Mouse (Mus musculus): ENCODE results near the gene Ipo4. TPM values are rescaled to one million over a fixed set of nuclear protein-coding genes. Genes with fewer than 3 reads are reported as not detected.

The Ipo4 gene
- total and polyA plus RNA-seq, 2 experiments from 2014 or later, result 104 to 122 TPM

DNA sequence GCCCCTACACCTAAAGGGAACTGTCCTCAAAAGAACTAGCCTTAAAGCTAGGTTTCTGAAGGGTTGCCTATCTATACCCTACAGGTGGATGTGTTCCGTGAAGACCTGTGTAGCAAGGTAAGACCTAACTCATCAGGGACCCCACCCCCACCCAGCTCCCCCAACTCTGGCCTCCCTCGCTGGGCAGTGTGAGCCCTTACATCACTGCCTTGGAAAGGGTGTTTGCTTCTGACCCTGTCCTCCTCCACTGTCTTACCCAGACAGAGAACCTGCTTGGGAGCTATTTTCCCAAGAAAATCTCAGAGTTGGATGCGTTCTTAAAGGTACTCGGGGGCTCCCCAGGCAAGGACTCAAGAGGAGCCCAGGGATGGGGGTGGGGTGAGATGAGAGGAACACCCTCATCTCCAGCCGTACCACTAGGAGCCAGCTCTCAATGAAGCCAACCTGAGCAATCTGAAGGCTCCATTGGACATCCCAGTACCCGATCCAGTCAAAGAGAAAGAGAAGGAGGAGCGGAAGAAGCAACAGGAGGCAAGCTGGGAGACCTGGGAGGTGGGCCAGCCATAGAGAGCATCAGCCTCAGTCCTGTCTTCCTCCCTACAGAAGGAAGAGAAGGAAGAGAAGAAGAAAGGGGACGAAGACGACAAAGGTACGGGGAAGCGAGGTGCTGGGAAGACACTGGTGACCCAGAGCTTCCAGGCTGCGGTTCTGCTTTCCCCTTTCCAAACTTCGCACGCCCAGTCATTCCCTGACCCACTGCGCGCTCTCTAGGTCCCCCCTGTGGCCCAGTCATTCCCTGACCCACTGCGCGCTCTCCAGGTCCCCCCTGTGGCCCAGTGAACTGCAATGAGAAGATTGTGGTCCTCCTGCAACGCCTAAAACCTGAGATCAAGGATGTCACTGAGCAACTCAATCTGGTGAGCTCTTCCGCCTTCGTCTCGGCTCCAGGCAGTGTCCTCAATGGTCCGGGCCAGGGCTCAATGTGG lies 56.0 kb downstream of the Ipo4 start:
- peak; percentile 10; the same call in 1 of the 2 replicates for TF ChIP-seq CTCF (IDR thresholded peaks at IDR 0.05)
- Histone ChIP-seq H3K27ac (ENCODE audit: low read depth, low read length) (no peak overlapping the region), H3K4me3 (ENCODE audit: low read depth, low read length) (no peak overlapping the region), H3K27me3 (ENCODE audit: insufficient read depth, low read length) (no peaks in the 10 kb centered on the region), H3K4me1 (ENCODE audit: insufficient read depth, low read length) (no peaks in the 10 kb centered on the region), H3K4me2 (ENCODE audit: low read depth, low read length, poor library complexity, severe bottlenecking) (no peak overlapping the region), H3K9me3 (ENCODE audit: low read length) (no peaks in the 10 kb centered on the region), H3K9ac (replicated peaks; ENCODE audit: low read length, poor library complexity, severe bottlenecking) (no peak overlapping the region), H3K36me3 (ENCODE audit: insufficient read depth, low read length) (peaks cover 13% of the 10 kb centered on the region)
- no peak for DNase-seq (ENCODE audit: low spot score)
- WGBS, result 88% methylated on average over 23 of the region's 23 CpGs
- ATAC-seq (ENCODE audit: low FRiP score), result no peak

DNA sequence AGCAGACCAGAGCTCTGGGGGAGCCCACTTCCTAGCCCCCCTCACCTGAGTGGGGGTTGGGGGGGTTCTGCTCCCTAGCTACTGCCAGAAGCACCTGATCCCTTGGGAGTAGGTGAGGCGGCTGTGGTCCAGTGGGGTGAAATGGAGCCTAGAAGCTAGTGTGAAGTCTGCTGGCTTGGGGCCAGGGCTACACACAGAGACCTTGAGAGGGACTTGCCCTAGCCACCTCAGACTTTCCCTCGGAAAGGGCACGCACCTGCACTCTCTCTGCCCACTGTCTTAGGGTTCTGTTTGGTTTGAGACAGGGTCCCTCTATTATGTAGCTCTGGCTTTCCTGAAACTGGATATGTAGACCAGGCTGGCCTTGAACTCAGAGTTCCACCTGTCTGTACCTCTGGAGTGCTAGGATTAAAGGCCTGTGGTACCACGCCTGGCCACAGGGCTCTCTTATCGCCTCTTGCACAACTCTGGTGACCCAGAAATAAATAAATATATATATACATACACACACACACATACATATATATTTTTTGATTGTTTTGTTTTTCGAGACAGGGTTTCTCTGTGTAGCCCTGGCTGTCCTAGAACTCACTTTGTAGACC lies 57.0 kb downstream of the Ipo4 start:
- no peak for TF ChIP-seq CTCF (IDR thresholded peaks at IDR 0.05)
- Histone ChIP-seq H3K36me3 (ENCODE audit: insufficient read depth, low read length) (peaks cover 13% of the 10 kb centered on the region), H3K27ac (ENCODE audit: low read depth, low read length) (peak overlapping the region; percentile 77), H3K4me3 (ENCODE audit: low read depth, low read length) (peak overlapping the region; percentile 48), H3K4me1 (ENCODE audit: insufficient read depth, low read length) (no peaks in the 10 kb centered on the region), H3K9ac (replicated peaks; ENCODE audit: low read length, poor library complexity, severe bottlenecking) (peak overlapping the region; percentile 72), H3K27me3 (ENCODE audit: insufficient read depth, low read length) (no peaks in the 10 kb centered on the region), H3K9me3 (ENCODE audit: low read length) (no peaks in the 10 kb centered on the region), H3K4me2 (ENCODE audit: low read depth, low read length, poor library complexity, severe bottlenecking) (peak overlapping the region; percentile 64)
- ATAC-seq (ENCODE audit: low FRiP score) (peak; percentile 17), DNase-seq (ENCODE audit: low spot score) (peak; percentile 58)
- WGBS, result 29% methylated on average over 6 of the region's 6 CpGs

DNA sequence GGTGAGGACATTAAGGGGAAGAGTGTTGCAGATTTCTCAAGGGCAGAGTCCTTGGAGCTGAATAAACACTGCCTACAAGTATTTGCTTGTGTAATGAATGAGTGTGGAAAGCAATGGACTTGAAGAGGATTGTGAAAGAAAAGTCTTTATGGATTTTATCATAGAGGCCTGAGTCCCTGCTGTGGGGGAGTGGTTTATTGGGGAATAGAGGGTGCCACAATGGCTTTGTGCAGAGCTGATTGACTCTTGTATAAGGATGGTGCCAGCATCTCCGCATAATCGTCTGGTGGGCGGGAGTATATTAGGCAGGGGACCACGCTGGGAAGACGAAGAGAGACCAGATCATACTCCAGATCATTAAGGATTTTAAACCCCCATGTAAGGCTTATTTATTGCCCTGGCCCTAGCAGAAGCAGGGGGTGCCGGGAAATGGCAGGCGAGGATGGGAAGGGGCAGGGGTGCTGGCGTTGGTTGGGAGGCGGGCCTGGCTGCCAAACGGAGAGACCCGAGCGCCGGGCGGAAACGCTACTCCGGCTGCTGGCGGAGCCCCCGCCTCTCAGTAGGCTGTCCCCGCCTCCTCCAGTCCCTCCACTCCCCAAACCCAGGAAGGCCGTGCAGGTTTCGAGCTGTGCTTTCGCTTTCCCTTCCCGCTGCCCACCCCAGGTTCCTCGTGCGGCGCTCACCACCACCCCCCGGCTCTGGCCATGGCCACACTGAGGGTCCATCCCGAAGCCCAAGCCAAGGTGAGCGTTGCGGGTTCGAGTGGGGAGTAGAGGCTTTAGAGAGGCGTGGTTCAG lies 57.7 kb downstream of the Ipo4 start, which contains the start of gene Psme1:
Gene Psme1 (plus strand): TSS at position 253 of the 797 bp plus-strand sequence.
- H3K4me1 ChIP-seq (ENCODE audit: insufficient read depth, low read length), result no peaks in the 10 kb centered on the region
- H3K27me3 ChIP-seq (ENCODE audit: insufficient read depth, low read length), result no peaks in the 10 kb centered on the region
- H3K4me2 ChIP-seq (ENCODE audit: low read depth, low read length, poor library complexity, severe bottlenecking), result peak within 1 kb of the TSS; percentile 64
- H3K9me3 ChIP-seq (ENCODE audit: low read length), result no peaks in the 10 kb centered on the region
- peak within 1 kb of the TSS; percentile 72 for H3K9ac ChIP-seq (replicated peaks; ENCODE audit: low read length, poor library complexity, severe bottlenecking)
- peak within 1 kb of the TSS; percentile 77 for H3K27ac ChIP-seq (ENCODE audit: low read depth, low read length)
- no peak for TF ChIP-seq CTCF (IDR thresholded peaks at IDR 0.05)
- under 1% methylated on average over 28 of the region's 32 CpGs for WGBS
- H3K36me3 ChIP-seq (ENCODE audit: insufficient read depth, low read length), result peaks cover 13% of the 10 kb centered on the region
- peak within 1 kb of the TSS; percentile 48 for H3K4me3 ChIP-seq (ENCODE audit: low read depth, low read length)
- peak; percentile 89 for ATAC-seq (ENCODE audit: low FRiP score)
- peak; percentile 92 for DNase-seq (ENCODE audit: low spot score)

DNA sequence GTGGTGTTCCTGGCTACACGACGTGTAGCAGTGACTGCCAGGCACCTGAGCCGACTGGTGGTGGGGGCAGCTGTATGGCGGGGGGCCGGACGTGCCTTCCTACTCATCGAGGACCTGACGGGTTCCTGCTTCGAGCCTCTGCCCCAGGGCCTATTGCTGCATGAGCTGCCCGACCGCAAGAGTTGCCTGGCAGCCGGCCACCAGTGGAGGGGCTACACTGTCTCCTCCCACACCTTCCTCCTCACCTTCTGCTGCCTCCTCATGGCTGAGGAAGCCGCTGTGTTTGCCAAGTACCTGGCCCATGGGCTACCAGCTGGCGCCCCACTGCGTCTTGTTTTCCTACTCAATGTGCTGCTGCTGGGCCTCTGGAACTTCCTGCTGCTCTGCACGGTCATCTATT lies 59.4 kb downstream of the Ipo4 start:
- Histone ChIP-seq H3K4me3 (ENCODE audit: low read depth, low read length) (no peak overlapping the region), H3K36me3 (ENCODE audit: insufficient read depth, low read length) (peaks cover 7% of the 10 kb centered on the region), H3K4me2 (ENCODE audit: low read depth, low read length, poor library complexity, severe bottlenecking) (no peak overlapping the region), H3K4me1 (ENCODE audit: insufficient read depth, low read length) (no peaks in the 10 kb centered on the region), H3K27me3 (ENCODE audit: insufficient read depth, low read length) (no peaks in the 10 kb centered on the region), H3K9ac (replicated peaks; ENCODE audit: low read length, poor library complexity, severe bottlenecking) (no peak overlapping the region), H3K27ac (ENCODE audit: low read depth, low read length) (no peak overlapping the region), H3K9me3 (ENCODE audit: low read length) (no peaks in the 10 kb centered on the region)
- ATAC-seq (ENCODE audit: low FRiP score) (no peak), DNase-seq (ENCODE audit: low spot score) (no peak)
- 84% methylated on average over 16 of the region's 16 CpGs for WGBS
- TF ChIP-seq CTCF (IDR thresholded peaks at IDR 0.05), result no peak

DNA sequence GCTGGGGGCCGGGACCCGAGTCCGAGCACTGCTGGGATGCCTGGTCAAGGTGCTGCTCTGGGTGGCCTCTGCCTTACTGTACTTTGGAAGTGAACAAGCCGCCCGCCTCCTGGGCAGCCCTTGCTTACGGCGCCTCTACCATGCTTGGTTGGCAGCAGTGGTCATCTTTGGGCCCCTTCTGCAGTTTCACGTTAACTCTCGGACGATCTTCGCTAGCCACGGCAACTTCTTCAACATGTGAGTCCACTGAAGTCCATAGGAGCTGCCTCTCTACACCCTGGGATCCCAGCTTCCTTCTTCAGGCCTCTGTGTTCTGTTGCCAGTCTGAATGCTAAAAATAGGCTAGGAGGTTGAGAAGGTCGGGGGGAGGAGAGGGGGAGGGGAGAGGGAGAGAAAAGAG lies 60.0 kb downstream of the Ipo4 start:
- H3K4me3 ChIP-seq (ENCODE audit: low read depth, low read length), result no peak overlapping the region
- no peaks in the 10 kb centered on the region for H3K27me3 ChIP-seq (ENCODE audit: insufficient read depth, low read length)
- no peak for ATAC-seq (ENCODE audit: low FRiP score)
- no peak for TF ChIP-seq CTCF (IDR thresholded peaks at IDR 0.05)
- H3K4me1 ChIP-seq (ENCODE audit: insufficient read depth, low read length), result no peaks in the 10 kb centered on the region
- H3K27ac ChIP-seq (ENCODE audit: low read depth, low read length), result no peak overlapping the region
- H3K36me3 ChIP-seq (ENCODE audit: insufficient read depth, low read length), result peaks cover 4% of the 10 kb centered on the region; the same call in 1 of the 2 replicates
- WGBS, result 84% methylated on average over 13 of the region's 13 CpGs
- no peaks in the 10 kb centered on the region for H3K9me3 ChIP-seq (ENCODE audit: low read length)
- no peak for DNase-seq (ENCODE audit: low spot score)
- H3K4me2 ChIP-seq (ENCODE audit: low read depth, low read length, poor library complexity, severe bottlenecking), result no peak overlapping the region
- H3K9ac ChIP-seq (replicated peaks; ENCODE audit: low read length, poor library complexity, severe bottlenecking), result no peak overlapping the region

Other genes with a start within 250 kb of the Ipo4 start
Only the 30 nearest of the 34 such genes appear.
- gene Dhrs4, start 157.2 kb downstream of the Ipo4 start, total RNA-seq (2014; rRNA removed), result 10.0 and 13.8 TPM in 2 replicates
- 18.0 and 19.4 TPM in 2 replicates for gene Dhrs4, start 157.2 kb downstream of the Ipo4 start, polyA plus RNA-seq (2015; fragmentation: Nextera tagmentation; extraction: Ambion mirVana)
- 118 and 166 TPM in 2 replicates for gene Carmil3, start 145.3 kb downstream of the Ipo4 start, total RNA-seq (2014; rRNA removed)
- 33.3 and 37.6 TPM in 2 replicates for gene Carmil3, start 145.3 kb downstream of the Ipo4 start, polyA plus RNA-seq (2015; fragmentation: Nextera tagmentation; extraction: Ambion mirVana)
- 9.4 and 14.7 TPM in 2 replicates for gene Cpne6, start 125.5 kb downstream of the Ipo4 start, total RNA-seq (2014; rRNA removed)
- gene Cpne6, start 125.5 kb downstream of the Ipo4 start, polyA plus RNA-seq (2015; fragmentation: Nextera tagmentation; extraction: Ambion mirVana), result 12.3 and 15.0 TPM in 2 replicates
- gene Nrl, start 111.0 kb downstream of the Ipo4 start, total RNA-seq (2014; rRNA removed), result 1.5 and 3.8 TPM in 2 replicates
- gene Nrl, start 111.0 kb downstream of the Ipo4 start, polyA plus RNA-seq (2015; fragmentation: Nextera tagmentation; extraction: Ambion mirVana), result 0.55 and 0.57 TPM in 2 replicates
- gene Pck2, start 95.7 kb downstream of the Ipo4 start, total RNA-seq (2014; rRNA removed), result 27.8 and 29.1 TPM in 2 replicates
- 18.2 and 21.6 TPM in 2 replicates for gene Pck2, start 95.7 kb downstream of the Ipo4 start, polyA plus RNA-seq (2015; fragmentation: Nextera tagmentation; extraction: Ambion mirVana)
- gene Dcaf11, start 76.0 kb downstream of the Ipo4 start, total RNA-seq (2014; rRNA removed), result 98.3 and 103 TPM in 2 replicates
- gene Dcaf11, start 76.0 kb downstream of the Ipo4 start, polyA plus RNA-seq (2015; fragmentation: Nextera tagmentation; extraction: Ambion mirVana), result 102 and 114 TPM in 2 replicates
- 5.4 TPM in 1 of 2 replicates, not detected in the other for gene A730061H03Rik, start 75.6 kb downstream of the Ipo4 start, total RNA-seq (2014; rRNA removed)
- gene A730061H03Rik, start 75.6 kb downstream of the Ipo4 start, polyA plus RNA-seq (2015; fragmentation: Nextera tagmentation; extraction: Ambion mirVana), result 0.69 TPM in 1 of 2 replicates, not detected in the other
- gene Fitm1, start 60.3 kb downstream of the Ipo4 start, total RNA-seq (2014; rRNA removed), result 0.33 and 0.80 TPM in 2 replicates
- gene Fitm1, start 60.3 kb downstream of the Ipo4 start, polyA plus RNA-seq (2015; fragmentation: Nextera tagmentation; extraction: Ambion mirVana), result 0.16 and 0.17 TPM in 2 replicates
- gene Psme1, start 57.8 kb downstream of the Ipo4 start, total RNA-seq (2014; rRNA removed), result 119 and 147 TPM in 2 replicates
- 268 and 288 TPM in 2 replicates for gene Psme1, start 57.8 kb downstream of the Ipo4 start, polyA plus RNA-seq (2015; fragmentation: Nextera tagmentation; extraction: Ambion mirVana)
- gene Emc9, start 50.7 kb downstream of the Ipo4 start, total RNA-seq (2014; rRNA removed), result 36.3 and 38.9 TPM in 2 replicates
- 74.3 and 78.8 TPM in 2 replicates for gene Emc9, start 50.7 kb downstream of the Ipo4 start, polyA plus RNA-seq (2015; fragmentation: Nextera tagmentation; extraction: Ambion mirVana)
- 62.8 and 69.6 TPM in 2 replicates for gene Psme2, start 44.8 kb downstream of the Ipo4 start, total RNA-seq (2014; rRNA removed)
- 157 and 184 TPM in 2 replicates for gene Psme2, start 44.8 kb downstream of the Ipo4 start, polyA plus RNA-seq (2015; fragmentation: Nextera tagmentation; extraction: Ambion mirVana)
- 19.8 and 26.7 TPM in 2 replicates for gene Rnf31, start 44.2 kb downstream of the Ipo4 start, total RNA-seq (2014; rRNA removed)
- gene Rnf31, start 44.2 kb downstream of the Ipo4 start, polyA plus RNA-seq (2015; fragmentation: Nextera tagmentation; extraction: Ambion mirVana), result 20.4 and 23.0 TPM in 2 replicates
- gene Irf9, start 32.4 kb downstream of the Ipo4 start, total RNA-seq (2014; rRNA removed), result 17.1 and 18.2 TPM in 2 replicates
- 7.4 and 8.3 TPM in 2 replicates for gene Irf9, start 32.4 kb downstream of the Ipo4 start, polyA plus RNA-seq (2015; fragmentation: Nextera tagmentation; extraction: Ambion mirVana)
- gene Rec8, start 17.9 kb downstream of the Ipo4 start, total RNA-seq (2014; rRNA removed), result 6.0 and 11.1 TPM in 2 replicates
- gene Rec8, start 17.9 kb downstream of the Ipo4 start, polyA plus RNA-seq (2015; fragmentation: Nextera tagmentation; extraction: Ambion mirVana), result 7.6 and 8.7 TPM in 2 replicates
- 6.3 and 6.7 TPM in 2 replicates for gene Gm49378, start 1.9 kb upstream of the Ipo4 start, total RNA-seq (2014; rRNA removed)
- gene Gm49378, start 1.9 kb upstream of the Ipo4 start, polyA plus RNA-seq (2015; fragmentation: Nextera tagmentation; extraction: Ambion mirVana), result 2.3 and 2.8 TPM in 2 replicates
- 47.7 and 60.3 TPM in 2 replicates for gene Tm9sf1, start 7.8 kb upstream of the Ipo4 start, total RNA-seq (2014; rRNA removed)
- gene Tm9sf1, start 7.8 kb upstream of the Ipo4 start, polyA plus RNA-seq (2015; fragmentation: Nextera tagmentation; extraction: Ambion mirVana), result 48.2 and 54.3 TPM in 2 replicates
- 0.14 and 0.16 TPM in 2 replicates for gene Tssk4, start 14.2 kb upstream of the Ipo4 start, total RNA-seq (2014; rRNA removed)
- gene Tssk4, start 14.2 kb upstream of the Ipo4 start, polyA plus RNA-seq (2015; fragmentation: Nextera tagmentation; extraction: Ambion mirVana), result 0.28 and 0.36 TPM in 2 replicates
- 46.7 and 53.7 TPM in 2 replicates for gene Mdp1, start 24.6 kb upstream of the Ipo4 start, total RNA-seq (2014; rRNA removed)
- gene Mdp1, start 24.6 kb upstream of the Ipo4 start, polyA plus RNA-seq (2015; fragmentation: Nextera tagmentation; extraction: Ambion mirVana), result 77.9 and 82.2 TPM in 2 replicates
- 19.9 and 24.4 TPM in 2 replicates for gene Gmpr2, start 36.0 kb upstream of the Ipo4 start, total RNA-seq (2014; rRNA removed)
- gene Gmpr2, start 36.0 kb upstream of the Ipo4 start, polyA plus RNA-seq (2015; fragmentation: Nextera tagmentation; extraction: Ambion mirVana), result 35.5 and 36.7 TPM in 2 replicates
- gene Nedd8, start 36.2 kb upstream of the Ipo4 start, total RNA-seq (2014; rRNA removed), result 129 and 133 TPM in 2 replicates
- 569 and 590 TPM in 2 replicates for gene Nedd8, start 36.2 kb upstream of the Ipo4 start, polyA plus RNA-seq (2015; fragmentation: Nextera tagmentation; extraction: Ambion mirVana)
- 14.6 and 15.7 TPM in 2 replicates for gene Tinf2, start 45.9 kb upstream of the Ipo4 start, total RNA-seq (2014; rRNA removed)
- 19.9 and 23.6 TPM in 2 replicates for gene Tinf2, start 45.9 kb upstream of the Ipo4 start, polyA plus RNA-seq (2015; fragmentation: Nextera tagmentation; extraction: Ambion mirVana)
- gene Tgm1, start 78.0 kb upstream of the Ipo4 start, total RNA-seq (2014; rRNA removed), result 0.16 and 0.38 TPM in 2 replicates
- 0.14 and 0.18 TPM in 2 replicates for gene Tgm1, start 78.0 kb upstream of the Ipo4 start, polyA plus RNA-seq (2015; fragmentation: Nextera tagmentation; extraction: Ambion mirVana)
- 75.1 and 94.5 TPM in 2 replicates for gene Rabggta, start 86.3 kb upstream of the Ipo4 start, total RNA-seq (2014; rRNA removed)
- gene Rabggta, start 86.3 kb upstream of the Ipo4 start, polyA plus RNA-seq (2015; fragmentation: Nextera tagmentation; extraction: Ambion mirVana), result 61.9 and 62.6 TPM in 2 replicates
- gene Dhrs1, start 109.7 kb upstream of the Ipo4 start, total RNA-seq (2014; rRNA removed), result 75.1 and 94.0 TPM in 2 replicates
- gene Dhrs1, start 109.7 kb upstream of the Ipo4 start, polyA plus RNA-seq (2015; fragmentation: Nextera tagmentation; extraction: Ambion mirVana), result 72.0 and 73.3 TPM in 2 replicates
- 22.0 and 30.4 TPM in 2 replicates for gene Nop9, start 109.7 kb upstream of the Ipo4 start, total RNA-seq (2014; rRNA removed)
- gene Nop9, start 109.7 kb upstream of the Ipo4 start, polyA plus RNA-seq (2015; fragmentation: Nextera tagmentation; extraction: Ambion mirVana), result 17.3 and 17.8 TPM in 2 replicates
- 0.66 and 2.6 TPM in 2 replicates for gene Cideb, start 122.5 kb upstream of the Ipo4 start, total RNA-seq (2014; rRNA removed)
- 0.25 and 1.1 TPM in 2 replicates for gene Cideb, start 122.5 kb upstream of the Ipo4 start, polyA plus RNA-seq (2015; fragmentation: Nextera tagmentation; extraction: Ambion mirVana)
- gene Ltb4r2, start 125.5 kb upstream of the Ipo4 start, total RNA-seq (2014; rRNA removed), result 0.38 and 1.6 TPM in 2 replicates
- gene Ltb4r2, start 125.5 kb upstream of the Ipo4 start, polyA plus RNA-seq (2015; fragmentation: Nextera tagmentation; extraction: Ambion mirVana), result 0.43 and 0.60 TPM in 2 replicates
- gene Ltb4r1, start 130.0 kb upstream of the Ipo4 start, total RNA-seq (2014; rRNA removed), result 0.88 and 1.8 TPM in 2 replicates
- 0.94 and 1.1 TPM in 2 replicates for gene Ltb4r1, start 130.0 kb upstream of the Ipo4 start, polyA plus RNA-seq (2015; fragmentation: Nextera tagmentation; extraction: Ambion mirVana)
- 3.6 and 4.0 TPM in 2 replicates for gene Adcy4, start 148.1 kb upstream of the Ipo4 start, total RNA-seq (2014; rRNA removed)
- 1.7 TPM in 2 replicates for gene Adcy4, start 148.1 kb upstream of the Ipo4 start, polyA plus RNA-seq (2015; fragmentation: Nextera tagmentation; extraction: Ambion mirVana)
- 0.27 TPM in 1 of 2 replicates, not detected in the other for gene Ripk3, start 152.9 kb upstream of the Ipo4 start, total RNA-seq (2014; rRNA removed)
- gene Ripk3, start 152.9 kb upstream of the Ipo4 start, polyA plus RNA-seq (2015; fragmentation: Nextera tagmentation; extraction: Ambion mirVana), result 1.3 and 3.0 TPM in 2 replicates